Mouse (Mus musculus): ENCODE measurements at regions not wholly inside any gene's neighbourhood (a gene's known extent, or its start where the extent isn't known, plus 50 kb on each side); places are given as distances from the start of the nearest gene placed in this dataset.
A peak's percentile ranks its signal among the peaks of the same experiment; 100 is the strongest.

DNA sequence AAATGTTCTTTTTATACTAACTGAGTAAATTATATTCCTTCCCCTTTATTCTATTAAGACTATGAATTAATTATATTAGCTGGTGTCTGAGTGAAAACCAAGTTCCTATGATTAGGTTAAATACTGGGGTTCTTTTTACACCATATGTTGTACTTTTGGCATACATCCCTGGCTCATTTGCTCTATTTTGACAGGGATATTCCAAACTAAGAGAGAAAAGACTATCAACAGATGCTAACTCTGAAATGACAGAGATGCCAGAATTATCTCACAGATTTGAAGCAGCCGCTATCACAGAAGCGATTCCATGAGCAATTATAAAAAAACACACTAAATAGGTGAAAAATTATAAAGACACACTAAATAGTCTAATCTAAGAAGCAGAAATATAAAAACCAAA, 119.0 kb upstream of the Irx4 start:
- no peak overlapping the region for H3K9ac ChIP-seq (replicated peaks; ENCODE audit: low read length)
- H3K36me3 ChIP-seq (ENCODE audit: control insufficient read depth, insufficient read depth, low read length): no peaks in the 10 kb centered on the region
- H3K4me2 ChIP-seq (ENCODE audit: low read length): no peak overlapping the region
- no peaks in the 10 kb centered on the region for H3K4me1 ChIP-seq (ENCODE audit: control insufficient read depth, insufficient read depth, low read length)
- H3K9me3 ChIP-seq (ENCODE audit: control insufficient read depth, low read length): peaks cover 3% of the 10 kb centered on the region; the same call in 1 of the 2 replicates
- DNase-seq: no peak
- 98% methylated on average over 2 of the region's 2 CpGs for WGBS
- H3K27ac ChIP-seq (replicated peaks; ENCODE audit: low read depth, low read length): no peak overlapping the region
- no peaks in the 10 kb centered on the region for H3K27me3 ChIP-seq (ENCODE audit: control insufficient read depth, insufficient read depth, low read length)
- no peak overlapping the region for H3K4me3 ChIP-seq (replicated peaks; ENCODE audit: low read depth, low read length)
- no peak for ATAC-seq (ENCODE audit: low FRiP score, low TSS enrichment)

DNA sequence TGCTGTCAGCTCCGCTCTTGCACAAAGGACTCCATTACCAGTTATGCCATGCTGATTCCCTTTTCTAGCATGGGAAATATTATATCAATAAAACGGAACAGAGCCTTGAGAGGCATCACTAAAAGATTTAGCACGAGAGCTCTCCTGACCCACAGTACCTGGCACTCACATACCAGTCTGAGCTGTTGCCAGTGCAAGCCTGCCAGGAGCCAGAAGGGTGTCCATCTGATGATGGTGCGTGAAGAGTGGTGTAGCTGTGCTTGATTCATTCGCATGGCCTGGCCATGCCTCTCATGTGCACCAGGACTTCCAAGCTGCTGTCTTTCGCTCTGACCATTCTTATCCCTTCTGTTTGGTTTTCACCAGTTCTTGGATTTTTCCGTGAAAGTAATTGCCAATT, 102.3 kb upstream of the Irx4 start:
- peaks cover 11% of the 10 kb centered on the region for H3K4me1 ChIP-seq (ENCODE audit: control insufficient read depth, insufficient read depth, low read length)
- DNase-seq (no peak), ATAC-seq (ENCODE audit: low FRiP score, low TSS enrichment) (no peak)
- H3K4me3 ChIP-seq (replicated peaks; ENCODE audit: low read depth, low read length): no peak overlapping the region
- H3K9me3 ChIP-seq (ENCODE audit: control insufficient read depth, low read length): no peaks in the 10 kb centered on the region
- no peak overlapping the region for H3K27ac ChIP-seq (replicated peaks; ENCODE audit: low read depth, low read length)
- 0 out of 2 replicates have a peak, but pooled peaks cover 4% of the 10 kb centered on the region for H3K27me3 ChIP-seq (ENCODE audit: control insufficient read depth, insufficient read depth, low read length)
- no peak overlapping the region for H3K9ac ChIP-seq (replicated peaks; ENCODE audit: low read length)
- H3K4me2 ChIP-seq (ENCODE audit: low read length): no peak overlapping the region
- 93% methylated on average over 7 of the region's 7 CpGs for WGBS
- no peaks in the 10 kb centered on the region for H3K36me3 ChIP-seq (ENCODE audit: control insufficient read depth, insufficient read depth, low read length)

DNA sequence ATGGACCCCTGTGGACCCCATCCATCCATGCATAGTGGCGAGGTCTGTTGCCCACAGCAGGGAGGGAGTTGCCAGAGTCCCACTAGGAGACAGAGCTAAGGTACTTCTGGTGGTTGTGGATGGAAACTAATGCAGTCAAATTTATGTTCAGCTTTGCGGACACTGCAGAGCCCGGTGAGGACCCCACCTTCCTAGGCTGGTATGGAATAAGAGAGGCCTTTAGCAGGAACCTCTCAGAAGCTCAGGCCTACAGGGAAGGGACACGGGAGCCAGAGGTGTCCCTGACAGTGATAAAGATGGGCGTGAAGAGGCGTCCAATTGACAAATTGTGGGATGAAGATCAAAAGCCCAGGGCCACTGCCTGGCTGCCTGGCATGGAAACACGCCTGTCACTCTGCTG, 100.8 kb upstream of the Irx4 start:
- Histone ChIP-seq H3K27me3 (ENCODE audit: control insufficient read depth, insufficient read depth, low read length) (0 out of 2 replicates have a peak, but pooled peaks cover 4% of the 10 kb centered on the region), H3K27ac (replicated peaks; ENCODE audit: low read depth, low read length) (no peak overlapping the region), H3K9me3 (ENCODE audit: control insufficient read depth, low read length) (no peaks in the 10 kb centered on the region), H3K4me3 (replicated peaks; ENCODE audit: low read depth, low read length) (no peak overlapping the region), H3K36me3 (ENCODE audit: control insufficient read depth, insufficient read depth, low read length) (no peaks in the 10 kb centered on the region), H3K4me2 (ENCODE audit: low read length) (peak overlapping the region; percentile 61), H3K9ac (replicated peaks; ENCODE audit: low read length) (peak overlapping the region; percentile 45), H3K4me1 (ENCODE audit: control insufficient read depth, insufficient read depth, low read length) (peaks cover 11% of the 10 kb centered on the region)
- 33% methylated on average over 7 of the region's 7 CpGs for WGBS
- ATAC-seq (ENCODE audit: low FRiP score, low TSS enrichment) (no peak), DNase-seq (no peak)

DNA sequence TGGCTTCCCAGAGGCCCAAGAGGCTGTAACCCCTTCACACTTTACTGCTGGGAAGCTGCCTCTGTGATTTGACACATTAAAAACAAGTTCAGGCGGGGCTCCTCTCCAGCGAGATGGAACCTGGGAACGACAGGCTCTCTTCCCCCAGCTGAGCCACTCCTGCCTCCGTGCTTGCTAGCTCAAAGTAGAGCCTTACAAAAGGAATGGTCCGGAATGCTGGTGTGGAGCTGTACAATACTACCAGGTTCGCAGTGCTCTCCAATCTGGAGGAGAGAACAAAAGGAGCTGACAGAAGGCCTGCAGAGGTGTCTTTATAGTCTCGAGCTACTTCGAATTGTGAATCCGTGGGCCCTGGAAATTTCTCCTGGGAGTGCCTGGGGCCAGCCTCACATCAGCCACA, 100.4 kb upstream of the Irx4 start:
- peak overlapping the region; percentile 24 for H3K4me3 ChIP-seq (replicated peaks; ENCODE audit: low read depth, low read length)
- H3K9ac ChIP-seq (replicated peaks; ENCODE audit: low read length): peak overlapping the region; percentile 45
- WGBS: 3% methylated on average over 9 of the region's 9 CpGs
- no peaks in the 10 kb centered on the region for H3K36me3 ChIP-seq (ENCODE audit: control insufficient read depth, insufficient read depth, low read length)
- H3K9me3 ChIP-seq (ENCODE audit: control insufficient read depth, low read length): no peaks in the 10 kb centered on the region
- 0 out of 2 replicates have a peak, but pooled peaks cover 4% of the 10 kb centered on the region for H3K27me3 ChIP-seq (ENCODE audit: control insufficient read depth, insufficient read depth, low read length)
- ATAC-seq (ENCODE audit: low FRiP score, low TSS enrichment): no peak; the same call in none of the 2 replicates
- peak overlapping the region; percentile 61 for H3K4me2 ChIP-seq (ENCODE audit: low read length)
- peaks cover 11% of the 10 kb centered on the region for H3K4me1 ChIP-seq (ENCODE audit: control insufficient read depth, insufficient read depth, low read length)
- DNase-seq: peak; percentile 59
- no peak overlapping the region for H3K27ac ChIP-seq (replicated peaks; ENCODE audit: low read depth, low read length)

DNA sequence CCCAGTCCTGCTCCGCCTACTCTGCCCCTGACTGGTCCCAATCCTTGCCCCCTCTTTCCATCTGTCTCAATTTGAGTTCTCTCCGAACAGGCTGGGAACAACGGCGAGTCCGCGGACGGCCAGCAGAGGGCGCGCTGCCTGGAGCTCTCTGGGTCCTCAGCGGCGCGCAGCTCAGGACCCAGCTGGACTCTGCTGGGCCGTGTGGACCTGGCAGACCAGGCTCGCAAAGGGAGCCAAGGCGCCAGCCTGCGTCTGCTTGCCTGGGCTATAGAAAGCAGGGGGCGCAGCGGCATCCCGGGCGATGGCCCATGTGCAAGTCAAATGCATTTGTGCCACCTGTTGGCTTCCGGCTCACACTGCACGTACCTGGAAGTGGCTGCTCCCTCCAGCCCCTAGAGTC, 100.0 kb upstream of the Irx4 start:
- DNase-seq (peak; percentile 91), ATAC-seq (ENCODE audit: low FRiP score, low TSS enrichment) (peak; percentile 95)
- H3K36me3 ChIP-seq (ENCODE audit: control insufficient read depth, insufficient read depth, low read length): no peaks in the 10 kb centered on the region
- H3K9ac ChIP-seq (replicated peaks; ENCODE audit: low read length): peak overlapping the region; percentile 45
- peak overlapping the region; percentile 61 for H3K4me2 ChIP-seq (ENCODE audit: low read length)
- peak overlapping the region; percentile 24 for H3K4me3 ChIP-seq (replicated peaks; ENCODE audit: low read depth, low read length)
- under 1% methylated on average over 22 of the region's 22 CpGs for WGBS
- H3K9me3 ChIP-seq (ENCODE audit: control insufficient read depth, low read length): no peaks in the 10 kb centered on the region
- H3K27ac ChIP-seq (replicated peaks; ENCODE audit: low read depth, low read length): no peak overlapping the region
- H3K4me1 ChIP-seq (ENCODE audit: control insufficient read depth, insufficient read depth, low read length): peaks cover 11% of the 10 kb centered on the region
- 0 out of 2 replicates have a peak, but pooled peaks cover 4% of the 10 kb centered on the region for H3K27me3 ChIP-seq (ENCODE audit: control insufficient read depth, insufficient read depth, low read length)

DNA sequence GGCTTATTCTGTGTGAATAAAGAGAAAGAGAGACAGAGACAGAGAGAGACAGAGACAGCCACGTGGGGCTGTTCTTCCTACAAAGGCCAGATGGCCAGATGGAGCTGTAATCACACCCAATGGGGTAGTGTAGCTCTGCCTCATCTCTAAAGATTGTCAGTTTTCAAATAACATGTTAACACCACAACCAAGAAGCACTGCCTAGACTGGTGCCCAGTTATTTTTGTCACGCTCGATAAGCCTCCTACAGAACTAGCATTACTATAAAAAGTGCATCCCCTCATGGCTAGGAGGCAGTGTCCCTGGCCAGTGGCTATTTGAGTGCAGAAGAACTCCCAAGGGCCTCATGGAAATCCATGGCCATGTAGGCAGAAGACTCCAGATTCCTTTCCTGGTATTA, 90.0 kb upstream of the Irx4 start:
- Histone ChIP-seq H3K27me3 (ENCODE audit: control insufficient read depth, insufficient read depth, low read length) (no peaks in the 10 kb centered on the region), H3K36me3 (ENCODE audit: control insufficient read depth, insufficient read depth, low read length) (no peaks in the 10 kb centered on the region), H3K27ac (replicated peaks; ENCODE audit: low read depth, low read length) (no peak overlapping the region), H3K9me3 (ENCODE audit: control insufficient read depth, low read length) (no peaks in the 10 kb centered on the region), H3K4me1 (ENCODE audit: control insufficient read depth, insufficient read depth, low read length) (no peaks in the 10 kb centered on the region), H3K4me3 (replicated peaks; ENCODE audit: low read depth, low read length) (no peak overlapping the region), H3K4me2 (ENCODE audit: low read length) (no peak overlapping the region), H3K9ac (replicated peaks; ENCODE audit: low read length) (no peak overlapping the region)
- ATAC-seq (ENCODE audit: low FRiP score, low TSS enrichment) (no peak), DNase-seq (no peak)
- WGBS: 67% methylated on average over 3 of the region's 3 CpGs

DNA sequence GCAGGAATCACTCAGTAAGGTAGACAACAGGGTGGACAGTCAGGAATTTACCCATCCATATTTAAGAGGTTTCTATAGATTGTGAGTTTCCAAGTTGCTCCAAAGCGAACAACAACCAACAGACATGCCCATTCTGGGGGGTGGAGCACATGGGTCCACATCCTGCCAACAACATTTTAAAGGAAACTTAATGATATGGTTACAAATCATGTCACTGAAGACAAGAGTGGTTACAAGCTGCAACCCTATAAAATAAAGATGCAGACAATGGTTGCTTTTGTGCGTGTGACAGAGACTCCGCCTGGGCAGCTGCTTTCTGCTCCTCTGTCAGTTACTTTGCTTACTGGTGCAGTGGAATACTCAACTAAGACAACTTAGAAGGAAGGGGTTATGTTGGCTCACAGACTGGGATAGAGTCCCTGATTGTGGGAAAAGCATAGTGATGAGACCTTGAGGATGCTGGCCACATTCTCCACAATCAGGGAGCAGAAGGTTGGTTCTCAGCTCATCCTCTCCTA, 52.3 kb upstream of the Irx4 start:
- no peak for ATAC-seq (ENCODE audit: low FRiP score, low TSS enrichment)
- DNase-seq: no peak

More for the DNA sequence above, 52.3 kb upstream of the Irx4 start:
- Histone ChIP-seq H3K36me3 (ENCODE audit: control insufficient read depth, insufficient read depth, low read length) (no peaks in the 10 kb centered on the region), H3K4me3 (replicated peaks; ENCODE audit: low read depth, low read length) (no peak overlapping the region), H3K9me3 (ENCODE audit: control insufficient read depth, low read length) (no peaks in the 10 kb centered on the region), H3K4me2 (ENCODE audit: low read length) (no peak overlapping the region), H3K27me3 (ENCODE audit: control insufficient read depth, insufficient read depth, low read length) (no peaks in the 10 kb centered on the region), H3K27ac (replicated peaks; ENCODE audit: low read depth, low read length) (no peak overlapping the region), H3K9ac (replicated peaks; ENCODE audit: low read length) (no peak overlapping the region), H3K4me1 (ENCODE audit: control insufficient read depth, insufficient read depth, low read length) (no peaks in the 10 kb centered on the region)
- WGBS: 89% methylated on average over 3 of the region's 3 CpGs
